Mouse (Mus musculus) cerebellum, adult 2 months (tissue): ENCODE data around the gene Ftl1-ps1. TPM values are rescaled to one million over a fixed set of nuclear protein-coding genes. Genes with fewer than 3 reads are reported as not detected.
A peak's percentile ranks its signal among the peaks of the same experiment; 100 is the strongest.

ENCODE experiments used
- DNase-seq, 2 experiments: peaks; one replicate each; pipeline ENCODE4 v3.0.0; 2021
- H3K27ac ChIP-seq: fragments of 200-500 bp; 2 replicates; pipeline ENCODE4 v1.5.1; 2012; ENCODE audit warnings: low read length, control low read depth, inconsistent platforms; ENCODE audit not compliant: insufficient read depth
- H3K27me3 ChIP-seq: fragments of 200-500 bp; 2 replicates; pipeline ENCODE4 v1.6.1; 2012; ENCODE audit warnings: inconsistent platforms, mild to moderate bottlenecking, low read length, moderate library complexity; ENCODE audit not compliant: control insufficient read depth, insufficient read depth
- H3K4me1 ChIP-seq: fragments of 200-500 bp; 2 replicates; pipeline ENCODE4 v1.6.1; 2011; ENCODE audit warnings: low read length; ENCODE audit not compliant: control insufficient read depth, insufficient read depth
- H3K4me3 ChIP-seq: fragments of 200-500 bp; replicated peaks from 2 replicates; pipeline ENCODE3; 2011; ENCODE audit warnings: mild to moderate bottlenecking, low read depth, low read length, control low read depth; ENCODE audit not compliant: insufficient read depth
- CTCF ChIP-seq: fragments of 200-500 bp; IDR thresholded peaks from 2 replicates; pipeline ENCODE4 v1.5.1; 2011; ENCODE audit warnings: low read depth, mild to moderate bottlenecking, control low read depth, low read length, moderate library complexity, borderline replicate concordance; ENCODE audit not compliant: insufficient read depth
- POLR2A ChIP-seq: fragments of 200-500 bp; IDR thresholded peaks from 2 replicates; pipeline ENCODE4 v1.6.1; 2011; ENCODE audit warnings: low read length, control low read depth, borderline replicate concordance; ENCODE audit not compliant: insufficient read depth
- WGBS: fragments of 180-500 bp; shearing (Covaris S2); methylation state at CpG from one replicate; pipeline ENCODE4 v1.1.7; 2018; 5-methylcytosine and 5-hydroxymethylcytosine counted together
- polyA plus RNA-seq: library from polyadenylated mRNA; depleted of rRNA; stranded (reverse); fragments of >200 nt; gene quantifications from 2 replicates; pipeline ENCODE4 v1.2.3, GENCODE M21; 2012; rRNA removed

The Ftl1-ps1 gene
- polyA plus RNA-seq: 20.5 and 21.7 TPM in 2 replicates

DNA sequence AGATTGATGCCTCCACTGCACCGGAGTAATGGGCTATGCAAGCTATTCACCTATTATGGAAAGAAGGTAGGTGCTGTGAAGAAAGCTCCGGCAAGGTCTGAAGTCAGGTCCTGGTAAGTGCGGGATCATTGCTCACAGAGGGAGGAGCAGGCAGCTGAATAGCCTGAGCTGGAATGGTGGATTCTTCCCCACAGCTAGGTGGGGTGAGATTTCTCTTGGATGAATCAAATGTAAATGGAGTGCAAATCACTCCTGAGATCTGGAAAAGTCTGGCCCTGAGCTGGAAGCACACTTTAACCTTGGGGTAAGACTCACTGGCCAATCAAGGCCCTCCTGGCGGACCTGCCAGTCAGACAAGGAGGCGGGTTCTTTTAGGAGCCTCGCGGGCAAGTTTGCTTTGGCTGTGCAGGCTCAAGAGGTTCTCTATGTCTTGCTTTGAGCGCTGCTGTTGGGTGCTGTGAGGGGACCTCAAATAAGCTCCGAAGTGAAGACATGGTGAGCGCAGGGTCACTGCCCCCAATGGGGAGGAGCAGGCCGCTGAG, at the start of gene Ftl1-ps1:
Gene Ftl1-ps1, plus strand, starts transcription at position 397 of the 542 bp plus-strand sequence.
- H3K27ac ChIP-seq: no peak within 1 kb of the TSS
- WGBS: 22% methylated on average over 11 of the region's 11 CpGs
- DNase-seq: no peak
- no peak within 1 kb of the TSS for H3K4me3 ChIP-seq
- no peaks in the 10 kb centered on the region for H3K27me3 ChIP-seq
- no peaks in the 10 kb centered on the region for H3K4me1 ChIP-seq
- no peak for TF ChIP-seq POLR2A
- no peak for TF ChIP-seq CTCF

DNA sequence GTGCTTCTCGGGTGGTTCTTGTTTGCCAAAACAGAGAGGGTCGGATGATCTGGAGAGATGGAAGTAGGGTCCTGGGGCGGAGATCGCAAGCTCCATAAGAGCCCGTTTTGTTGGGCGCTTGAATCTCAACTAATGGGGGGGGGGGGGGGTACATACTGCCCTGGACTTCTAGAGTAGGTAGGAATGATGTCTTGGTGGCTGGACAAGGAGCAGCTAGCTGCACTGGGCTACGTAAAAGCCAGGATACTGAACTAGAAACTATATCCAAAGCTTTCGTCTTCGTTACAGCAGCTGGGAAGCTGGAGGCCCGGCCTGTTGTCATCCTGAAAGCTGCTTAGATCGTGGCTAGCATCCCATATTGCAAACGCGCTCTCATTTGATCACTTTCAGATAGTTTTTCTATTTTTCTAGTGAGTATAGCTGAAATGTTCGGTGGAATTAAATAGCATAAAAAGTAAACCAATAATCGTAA, 49.0 kb upstream of the Ftl1-ps1 start:
- no peaks in the 10 kb centered on the region for H3K27me3 ChIP-seq
- no peak for DNase-seq
- WGBS: 1% methylated on average over 15 of the region's 15 CpGs
- no peaks in the 10 kb centered on the region; the same call in 1 of the 2 replicates for H3K4me1 ChIP-seq
- H3K27ac ChIP-seq: 0 out of 2 replicates have a peak overlapping the region, but pooled peaks have one; percentile 31
- H3K4me3 ChIP-seq: peak overlapping the region; percentile 83
- TF ChIP-seq POLR2A (no peak), CTCF (no peak)

DNA sequence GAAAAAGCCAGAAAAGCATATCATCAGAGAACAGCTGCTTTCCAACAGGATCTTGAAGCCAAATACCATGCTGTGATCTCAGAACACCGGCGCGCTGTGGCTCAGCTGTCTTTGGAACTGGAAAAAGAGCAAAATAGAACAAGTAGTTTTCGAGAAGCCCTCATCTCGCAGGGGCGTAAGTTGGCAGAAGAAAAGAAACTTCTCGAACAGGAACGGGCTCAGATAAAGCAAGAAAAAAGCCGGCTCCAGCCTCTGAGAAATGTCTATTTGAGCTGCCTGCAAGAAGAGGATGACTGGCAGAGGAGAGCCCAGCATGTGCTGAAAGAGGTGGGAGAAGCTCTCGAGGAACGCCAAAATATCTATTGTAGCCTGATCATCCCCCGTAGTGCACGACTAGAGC, 43.0 kb upstream of the Ftl1-ps1 start:
- TF ChIP-seq CTCF (no peak), POLR2A (no peak)
- WGBS: 31% methylated on average over 13 of the region's 13 CpGs
- H3K27me3 ChIP-seq: no peaks in the 10 kb centered on the region
- no peak overlapping the region for H3K4me3 ChIP-seq
- no peak for DNase-seq
- H3K4me1 ChIP-seq: no peaks in the 10 kb centered on the region
- no peak overlapping the region for H3K27ac ChIP-seq

- no peaks in the 10 kb centered on the region for H3K27me3 ChIP-seq
- DNase-seq: no peak
- TF ChIP-seq CTCF: no peak
- TF ChIP-seq POLR2A: no peak
- no peak overlapping the region for H3K27ac ChIP-seq
- H3K4me3 ChIP-seq: no peak overlapping the region
- peaks cover 11% of the 10 kb centered on the region for H3K4me1 ChIP-seq
- 66% methylated on average over 2 of the region's 2 CpGs for WGBS
These were observed 37.3 kb upstream of the Ftl1-ps1 start for GRCm38 (mm10) chr13:74362218-74362617.

GRCm38 (mm10) chr13:74363176-74363858, 36.2 kb upstream of the Ftl1-ps1 start:
- H3K4me1 ChIP-seq: peaks cover 11% of the 10 kb centered on the region
- H3K27me3 ChIP-seq: no peaks in the 10 kb centered on the region
- 66% methylated on average over 13 of the region's 13 CpGs for WGBS
- peak; percentile 16 to 35 for DNase-seq
- no peak overlapping the region for H3K4me3 ChIP-seq
- TF ChIP-seq CTCF (no peak), POLR2A (no peak)
- H3K27ac ChIP-seq: peak overlapping the region; percentile 4; the same call in 1 of the 2 replicates

- no peak for TF ChIP-seq POLR2A
- H3K4me1 ChIP-seq: peaks cover 11% of the 10 kb centered on the region
- DNase-seq: peak; percentile 38 to 63
- WGBS: 5% methylated on average over 8 of the region's 8 CpGs
- H3K4me3 ChIP-seq: no peak within 1 kb of the TSS
- H3K27ac ChIP-seq: peak within 1 kb of the TSS; percentile 4
- H3K27me3 ChIP-seq: no peaks in the 10 kb centered on the region
These were observed 35.6 kb upstream of the Ftl1-ps1 start, which contains the start of gene Lrrc14b for GRCm38 (mm10) chr13:74363859-74364235. Lrrc14b (minus strand) TSS chr13:74364005.

- WGBS: 20% methylated on average over 10 of the region's 10 CpGs
- TF ChIP-seq POLR2A (no peak), CTCF (no peak)
- Histone ChIP-seq H3K4me3 (no peak overlapping the region), H3K27ac (no peak overlapping the region), H3K4me1 (0 out of 2 replicates have a peak, but pooled peaks cover 3% of the 10 kb centered on the region), H3K27me3 (no peaks in the 10 kb centered on the region)
- peak in 1 of 2 experiments; percentile 30 for DNase-seq
These were observed 17.8 kb upstream of the Ftl1-ps1 start for GRCm38 (mm10) chr13:74381533-74382276.
